ENCODE assay signal across 8 mouse cellular contexts in genomic region chr5:113871903-113872548, GRCm38 (mm10). TPM values are rescaled to one million over a fixed set of nuclear protein-coding genes. Genes with fewer than 3 reads are reported as not detected.
DNase-seq lines count a peak whose midpoint lies in the region; ATAC-seq and TF ChIP-seq lines count a peak whose summit lies in the region.

No protein-coding gene starts in this region.

- H3K27ac ChIP-seq in heart, embryonic 13.5 days (replicated peaks) = peak overlapping the region; percentile 96
- H3K27ac ChIP-seq in bone marrow, adult 2 months (ENCODE audit: control insufficient read depth, insufficient read depth, low read depth, low read length, poor library complexity) = peak overlapping the region; percentile 86
- H3K27ac ChIP-seq in hindbrain, embryonic 12.5 days = peak overlapping the region; percentile 98
- peak overlapping the region; percentile 82 for H3K27ac ChIP-seq in stomach, postnatal 0 days (replicated peaks)

- peak overlapping the region; percentile 67 for H3K9ac ChIP-seq in heart, embryonic 13.5 days
- H3K9ac ChIP-seq in hindbrain, embryonic 12.5 days = peak overlapping the region; percentile 14; the same call in 1 of the 2 replicates
- H3K9ac ChIP-seq in stomach, postnatal 0 days (ENCODE audit: low read length) = no peak overlapping the region

- no peak for DNase-seq in heart, postnatal 4 days
- DNase-seq in lung, postnatal 10 days = peak; percentile 53
- DNase-seq in stomach, postnatal 0 days (ENCODE audit: low spot score) = no peak
- DNase-seq in thymus, postnatal 25 days = no peak

- TF ChIP-seq CTCF in bone marrow, adult 2 months (IDR thresholded peaks at IDR 0.05; ENCODE audit: control insufficient read depth, insufficient read depth, low read length) = no peak
- peak; percentile 32 for TF ChIP-seq CTCF in stomach, postnatal 0 days (IDR thresholded peaks at IDR 0.05; ENCODE audit: low read depth)

- TF ChIP-seq EP300 in stomach, postnatal 0 days (optimal IDR thresholded peaks at IDR 0.05) = no peak

- TF ChIP-seq POLR2A in bone marrow, adult 2 months (IDR thresholded peaks at IDR 0.05; ENCODE audit: borderline replicate concordance, control insufficient read depth, low read depth, low read length) = no peak

- ATAC-seq in heart, embryonic 13.5 days (ENCODE audit: extremely low read depth, insufficient number of reproducible peaks, low FRiP score, low TSS enrichment) = no peak
- peak; percentile 3; the same call in 1 of the 2 replicates for ATAC-seq in hindbrain, embryonic 12.5 days (ENCODE audit: low FRiP score)
- no peak for ATAC-seq in stomach, postnatal 0 days (ENCODE audit: low FRiP score, low TSS enrichment)
- no peak for ATAC-seq in activated CD4-positive, CD25-positive, alpha-beta regulatory T cell, adult 4 months

- H3K4me3 ChIP-seq in heart, embryonic 13.5 days = no peak overlapping the region
- H3K4me3 ChIP-seq in bone marrow, adult 2 months (replicated peaks; ENCODE audit: control insufficient read depth, low read depth, low read length) = no peak overlapping the region
- H3K4me3 ChIP-seq in hindbrain, embryonic 12.5 days = no peak overlapping the region
- no peak overlapping the region for H3K4me3 ChIP-seq in stomach, postnatal 0 days (ENCODE audit: low read depth, low read length)

- H3K4me2 ChIP-seq in heart, embryonic 13.5 days = no peak overlapping the region
- no peak overlapping the region for H3K4me2 ChIP-seq in hindbrain, embryonic 12.5 days (replicated peaks)
- H3K4me2 ChIP-seq in stomach, postnatal 0 days (replicated peaks; ENCODE audit: low read depth) = no peak overlapping the region

- H3K27me3 ChIP-seq in heart, embryonic 13.5 days (replicated peaks) = no peaks in the 10 kb centered on the region
- H3K27me3 ChIP-seq in hindbrain, embryonic 12.5 days = no peaks in the 10 kb centered on the region
- H3K27me3 ChIP-seq in stomach, postnatal 0 days (ENCODE audit: control insufficient read depth, insufficient read depth, low read length) = no peaks in the 10 kb centered on the region

- peaks cover 94% of the 10 kb centered on the region for H3K4me1 ChIP-seq in heart, embryonic 13.5 days
- H3K4me1 ChIP-seq in bone marrow, adult 2 months (ENCODE audit: control insufficient read depth, insufficient read depth, low read length) = peaks cover 16% of the 10 kb centered on the region
- peaks cover 82% of the 10 kb centered on the region for H3K4me1 ChIP-seq in hindbrain, embryonic 12.5 days
- H3K4me1 ChIP-seq in stomach, postnatal 0 days (replicated peaks; ENCODE audit: control insufficient read depth, insufficient read depth) = peaks cover 14% of the 10 kb centered on the region

- no peaks in the 10 kb centered on the region for H3K9me3 ChIP-seq in heart, embryonic 13.5 days
- H3K9me3 ChIP-seq in hindbrain, embryonic 12.5 days (replicated peaks) = no peaks in the 10 kb centered on the region
- H3K9me3 ChIP-seq in stomach, postnatal 0 days (ENCODE audit: control insufficient read depth, low read length) = no peaks in the 10 kb centered on the region

- peaks cover 25% of the 10 kb centered on the region for H3K36me3 ChIP-seq in heart, embryonic 13.5 days
- H3K36me3 ChIP-seq in hindbrain, embryonic 12.5 days = peaks cover 12% of the 10 kb centered on the region
- no peaks in the 10 kb centered on the region for H3K36me3 ChIP-seq in stomach, postnatal 0 days (ENCODE audit: control insufficient read depth, insufficient read depth, low read length)

- 76% methylated on average over 7 of the region's 7 CpGs for WGBS in heart, embryonic 13.5 days
- 53% methylated on average over 7 of the region's 7 CpGs for WGBS in bone marrow, adult 2 months
- WGBS in hindbrain, embryonic 12.5 days = 69% methylated on average over 7 of the region's 7 CpGs
- 78% methylated on average over 7 of the region's 7 CpGs for WGBS in stomach, postnatal 0 days

RNA-seq across cellular contexts. Expression of gene Coro1c, which starts 36.5 kb away (rescaled TPM):
- polyA plus RNA-seq in heart, embryonic 13.5 days (2015; fragmentation: Nextera tagmentation; extraction: Ambion mirVana) = 95.4 and 99.4 TPM in 2 replicates
- total RNA-seq in heart, postnatal 4 days (2021) = 100 to 1,000 TPM in 1 of 2 experiments, 10 to 100 TPM in 1; 92.4 to 108 TPM
- 26.5 and 52.7 TPM in 2 replicates for polyA plus RNA-seq in bone marrow, adult 2 months (2011; ENCODE audit: insufficient read depth, insufficient read length, low replicate concordance, missing spikeins)
- 226 and 233 TPM in 2 replicates for polyA plus RNA-seq in hindbrain, embryonic 12.5 days (2016; fragmentation: Nextera tagmentation; extraction: Ambion mirVana)
- 91.6 and 93.6 TPM in 2 replicates for polyA plus RNA-seq in stomach, postnatal 0 days (2015; fragmentation: Nextera tagmentation; extraction: Ambion mirVana)
- 10 to 100 TPM; 59.2 to 70.7 TPM for polyA plus RNA-seq in activated CD4-positive, CD25-positive, alpha-beta regulatory T cell, adult 4 months (2017; shearing (Covaris generic))

RNA-seq across cellular contexts. Expression of gene Selplg, which starts 39.6 kb away (rescaled TPM):
- polyA plus RNA-seq in heart, embryonic 13.5 days (2015; fragmentation: Nextera tagmentation; extraction: Ambion mirVana) = 1.2 and 1.3 TPM in 2 replicates
- total RNA-seq in heart, postnatal 4 days (2021) = 1 to 10 TPM; 1.3 to 2.1 TPM
- polyA plus RNA-seq in bone marrow, adult 2 months (2011; ENCODE audit: insufficient read depth, insufficient read length, low replicate concordance, missing spikeins) = 48.2 and 146 TPM in 2 replicates
- polyA plus RNA-seq in hindbrain, embryonic 12.5 days (2016; fragmentation: Nextera tagmentation; extraction: Ambion mirVana) = 1.3 and 2.3 TPM in 2 replicates
- polyA plus RNA-seq in stomach, postnatal 0 days (2015; fragmentation: Nextera tagmentation; extraction: Ambion mirVana) = 2.0 and 2.6 TPM in 2 replicates
- 100 to 1,000 TPM; 629 to 698 TPM for polyA plus RNA-seq in activated CD4-positive, CD25-positive, alpha-beta regulatory T cell, adult 4 months (2017; shearing (Covaris generic))

Comparison
In these comparisons a context has a peak if more than half of its experiments do, and no peak if none do; other contexts are left out.
1. RNA of gene Selplg, which starts 39.6 kb away (polyA plus RNA-seq): 629 to 698 TPM in activated CD4-positive, CD25-positive, alpha-beta regulatory T cell, adult 4 months and 48.2 to 146 TPM in bone marrow, adult 2 months; 2.0 to 2.6 TPM in stomach, postnatal 0 days, 1.3 to 2.3 TPM in hindbrain, embryonic 12.5 days and 1.2 to 1.3 TPM in heart, embryonic 13.5 days; every median in the first group is over 10 times any median in the second.
2. Peak in every context shown above with its lines, with median percentiles within 50 percentile points of each other: H3K27ac ChIP-seq.